Mouse (Mus musculus): ENCODE data around the gene Babam2. TPM values are rescaled to one million over a fixed set of nuclear protein-coding genes. Genes with fewer than 3 reads are reported as not detected.

Gene Babam2
- total and polyA plus RNA-seq, 2 experiments from 2014 or later = 39.1 to 51.3 TPM

DNA sequence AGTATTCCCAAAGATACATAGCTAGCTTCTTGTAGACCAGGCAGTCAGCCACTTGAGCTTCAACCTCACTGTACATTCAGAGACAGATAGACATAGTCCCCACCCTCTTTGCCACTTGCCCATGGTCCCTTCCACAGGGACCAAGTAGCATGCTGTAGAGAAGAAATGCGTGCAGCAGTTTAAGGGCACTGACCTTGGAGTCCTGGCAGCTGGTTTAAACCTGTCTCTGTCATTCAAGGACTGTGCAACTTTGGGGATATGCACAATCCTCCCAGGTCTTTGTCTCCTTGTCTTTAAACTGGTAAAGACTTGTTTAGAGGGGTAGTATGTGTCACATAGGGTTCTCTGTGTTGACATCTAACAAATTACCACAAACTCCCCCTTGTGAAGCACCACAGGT is 364.4 kb downstream of the Babam2 start:
- Histone ChIP-seq H3K27ac (ENCODE audit: low read depth) (no peak overlapping the region), H3K9ac (replicated peaks; ENCODE audit: low read depth, low read length) (no peak overlapping the region), H3K4me3 (ENCODE audit: low read depth, low read length) (no peak overlapping the region), H3K4me2 (ENCODE audit: low read depth, low read length) (no peak overlapping the region), H3K4me1 (ENCODE audit: control insufficient read depth, insufficient read depth) (peaks cover 18% of the 10 kb centered on the region), H3K9me3 (replicated peaks; ENCODE audit: control insufficient read depth, low read length) (no peaks in the 10 kb centered on the region), H3K27me3 (ENCODE audit: control insufficient read depth, insufficient read depth, low read length) (no peaks in the 10 kb centered on the region), H3K36me3 (replicated peaks; ENCODE audit: control insufficient read depth, insufficient read depth, low read length) (no peaks in the 10 kb centered on the region)
- DNase-seq (ENCODE audit: low spot score) = no peak
- ATAC-seq (ENCODE audit: insufficient read depth, low read depth) = no peak
- TF ChIP-seq EP300 (IDR thresholded peaks at IDR 0.05; ENCODE audit: low read depth) = no peak
- WGBS = 77% methylated on average over 1 of the region's 1 CpGs

DNA sequence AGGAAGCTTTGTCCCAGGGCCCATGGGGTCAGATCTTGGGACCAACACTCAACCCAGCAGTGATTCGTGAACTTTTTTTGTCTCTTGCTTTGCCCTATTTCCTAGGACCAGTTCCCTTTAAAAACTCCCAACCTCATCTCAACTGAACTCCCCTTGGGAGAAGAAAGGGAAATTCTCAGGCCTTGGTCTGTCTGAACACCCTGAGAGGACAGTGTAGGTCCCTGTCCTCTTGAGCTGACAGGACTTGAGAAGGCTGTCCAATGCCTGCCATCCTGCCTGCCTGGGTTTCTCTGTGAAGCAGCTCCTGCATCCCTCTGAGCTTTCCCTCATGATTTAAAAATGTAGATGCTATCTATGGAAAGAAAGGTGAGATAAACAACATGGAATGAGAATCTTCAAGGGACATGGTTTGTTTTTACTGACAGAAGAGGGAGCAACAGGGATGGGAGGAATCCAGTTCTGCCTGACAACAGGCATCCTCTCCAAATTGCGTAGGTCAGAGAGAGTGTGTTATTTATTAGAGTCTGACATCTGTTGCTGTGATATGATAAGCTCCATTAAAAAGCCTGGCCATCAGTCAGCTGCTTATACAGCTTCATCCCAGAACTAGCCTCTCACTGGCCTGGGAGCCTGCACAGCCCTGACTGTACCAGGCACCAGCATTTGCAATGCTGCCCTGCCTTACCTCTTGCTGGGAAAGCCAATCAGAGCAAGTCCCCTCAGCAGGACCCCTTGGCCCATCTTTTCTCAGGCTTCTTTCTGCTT is 367.0 kb downstream of the Babam2 start:
- H3K9me3 ChIP-seq (replicated peaks; ENCODE audit: control insufficient read depth, low read length) = no peaks in the 10 kb centered on the region
- no peaks in the 10 kb centered on the region for H3K36me3 ChIP-seq (replicated peaks; ENCODE audit: control insufficient read depth, insufficient read depth, low read length)
- DNase-seq (ENCODE audit: low spot score) = no peak
- no peak for ATAC-seq (ENCODE audit: insufficient read depth, low read depth)
- no peak overlapping the region for H3K4me3 ChIP-seq (ENCODE audit: low read depth, low read length)
- peaks cover 19% of the 10 kb centered on the region for H3K4me1 ChIP-seq (ENCODE audit: control insufficient read depth, insufficient read depth)
- no peak overlapping the region for H3K9ac ChIP-seq (replicated peaks; ENCODE audit: low read depth, low read length)
- WGBS = 73% methylated on average over 2 of the region's 2 CpGs
- H3K4me2 ChIP-seq (ENCODE audit: low read depth, low read length) = no peak overlapping the region
- H3K27me3 ChIP-seq (ENCODE audit: control insufficient read depth, insufficient read depth, low read length) = no peaks in the 10 kb centered on the region
- TF ChIP-seq CTCF (IDR thresholded peaks at IDR 0.05; ENCODE audit: low read depth) = no peak
- no peak for TF ChIP-seq EP300 (IDR thresholded peaks at IDR 0.05; ENCODE audit: low read depth)
- no peak overlapping the region for H3K27ac ChIP-seq (ENCODE audit: low read depth)

DNA sequence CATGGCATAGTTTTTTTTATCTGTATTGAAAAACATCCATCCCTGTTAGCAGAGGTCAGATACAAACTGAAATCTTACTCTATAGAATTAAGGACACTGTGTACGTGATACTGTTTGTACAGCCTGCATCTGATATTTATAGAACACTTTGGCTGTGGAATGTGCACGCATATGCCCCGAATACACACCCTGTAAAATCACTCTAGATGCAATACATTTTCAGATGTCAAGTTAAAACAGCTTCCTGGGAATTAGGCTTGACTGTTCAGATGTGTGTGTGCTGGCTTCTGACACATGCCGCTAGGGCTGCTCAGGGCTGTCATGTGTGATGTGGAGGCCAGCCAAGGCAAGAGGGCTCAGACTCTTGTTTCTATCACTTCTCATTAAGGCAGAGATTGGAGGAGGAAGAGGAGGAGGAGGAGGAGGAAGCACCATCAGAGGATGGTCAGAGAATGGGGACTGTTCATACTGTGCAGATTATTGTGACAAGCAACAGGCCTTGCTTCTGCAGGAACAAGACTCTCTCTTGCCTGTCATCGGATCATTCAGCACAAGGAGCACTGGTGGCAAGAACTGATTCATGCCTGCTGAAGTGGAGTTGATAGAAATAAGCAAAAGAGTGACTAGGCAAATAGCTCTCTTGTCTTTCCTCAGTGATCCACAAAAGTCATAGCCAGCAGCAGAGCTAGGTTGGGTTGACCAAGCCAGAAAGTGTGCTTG is 368.7 kb downstream of the Babam2 start:
- no peaks in the 10 kb centered on the region for H3K9me3 ChIP-seq (replicated peaks; ENCODE audit: control insufficient read depth, low read length)
- WGBS = 34% methylated on average over 5 of the region's 5 CpGs
- no peak overlapping the region for H3K9ac ChIP-seq (replicated peaks; ENCODE audit: low read depth, low read length)
- H3K4me3 ChIP-seq (ENCODE audit: low read depth, low read length) = no peak overlapping the region
- DNase-seq (ENCODE audit: low spot score) = peak; percentile 49
- H3K4me2 ChIP-seq (ENCODE audit: low read depth, low read length) = no peak overlapping the region
- H3K27ac ChIP-seq (ENCODE audit: low read depth) = peak overlapping the region; percentile 32; the same call in 1 of the 2 replicates
- TF ChIP-seq EP300 (IDR thresholded peaks at IDR 0.05; ENCODE audit: low read depth) (no peak), CTCF (IDR thresholded peaks at IDR 0.05; ENCODE audit: low read depth) (no peak; the same call in 1 of the 2 replicates)
- no peaks in the 10 kb centered on the region for H3K36me3 ChIP-seq (replicated peaks; ENCODE audit: control insufficient read depth, insufficient read depth, low read length)
- peak; percentile 56 for ATAC-seq (ENCODE audit: insufficient read depth, low read depth)
- peaks cover 19% of the 10 kb centered on the region for H3K4me1 ChIP-seq (ENCODE audit: control insufficient read depth, insufficient read depth)
- no peaks in the 10 kb centered on the region for H3K27me3 ChIP-seq (ENCODE audit: control insufficient read depth, insufficient read depth, low read length)

DNA sequence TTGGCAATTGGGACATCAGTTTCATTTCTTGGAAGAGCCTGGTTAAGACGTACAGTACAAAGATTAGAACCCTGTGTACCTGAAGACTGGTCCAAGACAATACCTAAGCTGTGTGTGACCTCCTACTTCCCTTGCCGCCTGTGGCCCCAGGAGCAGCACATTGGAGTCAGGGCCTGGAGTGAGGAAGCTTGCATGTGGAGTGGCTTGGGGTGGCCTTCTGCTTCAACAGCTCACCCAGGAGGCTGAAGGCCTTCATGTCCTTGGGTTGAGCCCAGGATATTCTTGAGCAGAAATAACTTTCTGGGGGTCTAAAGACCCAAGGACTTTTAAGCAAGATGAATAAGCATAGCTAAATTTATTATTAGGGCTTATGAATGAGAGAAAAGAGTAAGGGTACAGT is 369.4 kb downstream of the Babam2 start:
- Histone ChIP-seq H3K4me1 (ENCODE audit: control insufficient read depth, insufficient read depth) (peaks cover 19% of the 10 kb centered on the region), H3K36me3 (replicated peaks; ENCODE audit: control insufficient read depth, insufficient read depth, low read length) (no peaks in the 10 kb centered on the region), H3K27ac (ENCODE audit: low read depth) (no peak overlapping the region), H3K9ac (replicated peaks; ENCODE audit: low read depth, low read length) (no peak overlapping the region), H3K4me2 (ENCODE audit: low read depth, low read length) (no peak overlapping the region), H3K4me3 (ENCODE audit: low read depth, low read length) (no peak overlapping the region), H3K9me3 (replicated peaks; ENCODE audit: control insufficient read depth, low read length) (no peaks in the 10 kb centered on the region), H3K27me3 (ENCODE audit: control insufficient read depth, insufficient read depth, low read length) (no peaks in the 10 kb centered on the region)
- 81% methylated on average over 2 of the region's 2 CpGs for WGBS
- TF ChIP-seq EP300 (IDR thresholded peaks at IDR 0.05; ENCODE audit: low read depth) (no peak), CTCF (IDR thresholded peaks at IDR 0.05; ENCODE audit: low read depth) (no peak)
- ATAC-seq (ENCODE audit: insufficient read depth, low read depth) (no peak), DNase-seq (ENCODE audit: low spot score) (no peak)

DNA sequence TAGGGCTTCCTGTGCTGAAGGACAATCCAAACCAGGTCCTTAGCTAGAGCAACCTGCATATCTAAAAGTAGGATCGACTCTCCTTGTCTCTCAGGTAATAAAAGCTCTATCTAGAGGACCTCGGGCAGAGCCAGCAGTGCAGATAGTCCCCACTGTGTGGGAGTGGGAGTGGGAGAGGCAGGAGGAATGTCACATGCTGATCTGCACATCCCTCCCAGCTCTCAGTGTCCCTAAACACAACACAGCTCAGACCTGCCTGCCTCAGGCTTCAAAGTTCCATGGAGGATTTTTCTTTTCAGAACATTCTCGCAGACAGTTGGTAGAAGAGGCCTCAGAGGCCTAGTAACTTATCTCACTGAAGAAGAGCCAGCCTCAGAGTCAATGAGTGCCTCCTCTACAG is 371.1 kb downstream of the Babam2 start:
- Histone ChIP-seq H3K4me1 (ENCODE audit: control insufficient read depth, insufficient read depth) (peaks cover 19% of the 10 kb centered on the region), H3K27me3 (ENCODE audit: control insufficient read depth, insufficient read depth, low read length) (no peaks in the 10 kb centered on the region), H3K9ac (replicated peaks; ENCODE audit: low read depth, low read length) (no peak overlapping the region), H3K36me3 (replicated peaks; ENCODE audit: control insufficient read depth, insufficient read depth, low read length) (no peaks in the 10 kb centered on the region), H3K9me3 (replicated peaks; ENCODE audit: control insufficient read depth, low read length) (no peaks in the 10 kb centered on the region), H3K4me3 (ENCODE audit: low read depth, low read length) (no peak overlapping the region), H3K4me2 (ENCODE audit: low read depth, low read length) (no peak overlapping the region), H3K27ac (ENCODE audit: low read depth) (no peak overlapping the region)
- DNase-seq (ENCODE audit: low spot score) (no peak), ATAC-seq (ENCODE audit: insufficient read depth, low read depth) (no peak)
- TF ChIP-seq EP300 (IDR thresholded peaks at IDR 0.05; ENCODE audit: low read depth) = no peak
- no peak for TF ChIP-seq CTCF (IDR thresholded peaks at IDR 0.05; ENCODE audit: low read depth)
- WGBS = 75% methylated on average over 3 of the region's 3 CpGs
